Mouse (Mus musculus): ENCODE measurements around the gene Fpgs.

Fpgs gene

DNA sequence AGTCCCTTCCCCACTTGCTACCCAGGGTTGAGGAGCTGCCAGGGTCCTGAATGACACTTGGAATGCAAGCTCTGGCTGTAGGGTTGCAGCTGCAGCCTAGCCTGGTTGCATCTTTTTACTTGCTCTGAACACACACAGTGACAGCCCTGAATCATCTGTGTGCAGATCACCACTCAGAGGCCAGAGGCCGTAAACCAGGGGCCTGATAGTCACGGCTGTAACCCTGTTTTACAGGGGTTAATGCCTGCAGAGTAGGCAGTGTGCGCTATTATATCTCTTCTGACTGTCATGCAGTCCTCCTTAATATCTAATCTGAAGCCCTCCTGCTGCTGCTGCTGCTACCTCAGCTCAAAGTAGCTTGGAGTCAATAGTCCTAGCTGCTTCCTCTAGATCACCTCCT lies 34.1 kb downstream of the Fpgs start:
- no peak for DNase-seq (ENCODE audit: low spot score)

DNA sequence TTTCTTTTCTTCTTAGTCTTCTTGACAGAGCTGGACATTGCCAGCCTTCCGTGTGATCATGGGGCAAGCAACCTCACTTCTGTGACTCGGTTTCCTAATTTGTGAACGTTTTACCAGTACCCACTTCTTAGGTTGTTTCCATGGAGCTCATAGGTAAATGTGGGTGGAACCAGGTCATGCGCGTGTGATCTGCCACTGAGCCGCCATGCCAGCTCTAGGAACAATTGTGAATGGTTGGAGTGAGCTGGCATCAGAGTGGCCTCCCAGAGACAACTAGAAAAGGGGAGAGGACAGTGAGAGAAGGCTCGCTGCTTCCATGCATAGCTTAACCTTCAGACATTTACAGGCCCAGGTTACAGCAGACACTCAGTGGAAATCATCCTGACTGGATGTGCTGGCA lies 35.8 kb downstream of the Fpgs start:
- DNase-seq (ENCODE audit: low spot score): no peak

DNA sequence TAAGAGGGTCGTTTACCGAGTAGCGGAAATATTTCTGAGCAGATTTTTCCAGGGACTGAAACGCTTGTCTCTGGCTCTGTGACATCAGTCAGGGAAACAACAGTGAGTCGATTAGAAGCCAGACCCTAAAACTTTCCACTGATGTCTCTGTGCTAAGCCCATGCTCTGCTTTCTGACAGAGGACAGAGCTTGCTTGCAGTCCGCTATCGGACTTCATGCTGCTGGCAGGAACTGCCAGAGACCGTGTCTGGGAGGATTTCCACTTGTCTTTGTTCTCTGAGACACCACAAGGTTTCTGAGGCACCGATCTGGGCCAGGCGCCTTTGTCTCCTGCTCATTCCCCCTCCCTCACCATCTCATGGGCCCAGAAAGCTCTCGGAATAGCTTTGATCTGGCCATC lies 36.2 kb downstream of the Fpgs start:
- peak; percentile 50 for DNase-seq (ENCODE audit: low spot score)

DNA sequence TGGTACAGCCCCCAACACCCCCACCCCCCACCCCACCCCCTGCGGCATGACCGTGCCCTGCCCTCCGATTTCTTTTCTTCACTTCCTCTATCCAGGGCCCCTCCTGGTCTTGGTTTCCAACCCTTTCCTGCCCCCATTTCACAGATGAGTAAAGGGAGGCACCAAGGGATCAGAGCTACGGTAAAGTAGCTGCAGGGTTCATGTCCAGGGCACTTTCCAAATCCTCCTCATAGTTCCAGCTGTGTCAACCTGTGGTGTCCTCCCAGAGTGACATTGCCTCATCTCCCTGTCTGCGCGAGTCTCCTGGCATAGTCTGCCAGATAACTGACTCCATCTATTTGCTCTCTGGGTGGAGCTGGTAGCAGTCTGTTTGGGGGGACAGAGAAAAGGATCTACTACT lies 38.1 kb downstream of the Fpgs start:
- no peak for DNase-seq (ENCODE audit: low spot score)

DNA sequence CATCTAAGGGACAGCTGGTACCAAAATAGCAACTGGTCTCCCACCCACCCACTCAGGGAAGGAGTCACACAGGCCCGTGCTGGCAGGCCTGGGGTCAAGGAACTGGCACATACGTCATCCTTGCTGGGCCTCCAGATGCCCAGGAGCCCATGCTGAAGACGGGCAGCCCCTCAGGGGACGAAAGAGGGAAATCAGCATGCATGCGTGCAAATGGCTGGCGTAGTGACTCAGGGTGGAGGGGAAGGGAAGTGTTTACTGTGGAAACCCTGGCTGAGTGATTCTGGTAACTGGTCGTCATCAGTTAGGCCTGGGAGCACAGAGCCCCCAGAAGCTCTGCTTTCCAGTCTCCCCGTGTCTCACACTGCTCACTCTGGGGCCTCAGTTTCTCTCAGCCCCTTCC lies 38.6 kb downstream of the Fpgs start:
- DNase-seq (ENCODE audit: low spot score): no peak

DNA sequence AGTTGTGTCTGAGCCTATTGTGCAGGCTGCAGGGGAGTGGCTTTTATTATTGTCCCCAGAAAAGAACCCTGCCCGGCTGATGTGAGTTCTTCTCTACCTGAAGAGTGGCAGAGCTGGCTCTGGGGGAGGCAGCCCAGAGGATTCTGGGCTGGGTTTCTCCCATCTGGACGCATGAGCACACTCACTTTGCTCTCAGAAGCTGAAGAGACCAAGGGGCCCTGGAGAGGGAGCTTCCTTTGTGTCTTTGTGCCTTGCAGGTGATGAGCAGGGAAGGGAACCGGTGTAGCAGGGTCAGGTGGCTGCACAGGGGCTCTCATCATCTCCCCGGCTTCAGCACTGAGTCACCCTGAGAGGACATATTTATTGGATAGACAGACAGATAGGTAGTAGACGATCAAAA lies 41.7 kb downstream of the Fpgs start:
- DNase-seq (ENCODE audit: low spot score): no peak

DNA sequence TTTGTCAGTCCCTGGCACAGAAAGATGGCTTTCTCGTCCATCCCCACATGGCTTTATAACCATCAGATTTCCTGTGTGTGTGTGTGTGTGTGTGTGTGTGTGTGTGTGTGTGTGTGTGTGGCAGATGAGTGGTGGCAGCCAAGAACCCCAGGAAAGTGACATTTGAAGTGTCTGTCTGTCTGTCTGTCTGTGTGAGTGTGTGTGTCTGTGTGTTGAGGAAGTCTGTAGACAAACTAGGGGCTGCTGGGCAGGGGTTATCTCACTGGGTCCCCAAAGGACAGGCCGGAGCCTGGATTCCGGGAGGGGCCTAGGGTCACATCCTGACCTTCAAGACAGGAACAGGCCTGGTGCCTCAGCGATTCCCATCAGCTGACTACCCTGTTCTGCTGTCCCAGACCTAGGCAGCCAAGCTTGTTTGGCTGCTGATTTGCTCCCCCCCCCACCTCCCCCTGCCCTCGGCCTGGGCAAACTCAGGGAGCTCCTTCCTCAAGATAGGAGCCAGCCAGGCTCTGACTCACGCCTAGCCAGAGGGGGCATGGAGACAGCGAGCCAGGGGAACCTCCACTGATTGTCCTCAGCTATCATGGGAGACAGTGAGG lies 42.3 kb downstream of the Fpgs start:
- peak; percentile 35 for DNase-seq (ENCODE audit: low spot score)

DNA sequence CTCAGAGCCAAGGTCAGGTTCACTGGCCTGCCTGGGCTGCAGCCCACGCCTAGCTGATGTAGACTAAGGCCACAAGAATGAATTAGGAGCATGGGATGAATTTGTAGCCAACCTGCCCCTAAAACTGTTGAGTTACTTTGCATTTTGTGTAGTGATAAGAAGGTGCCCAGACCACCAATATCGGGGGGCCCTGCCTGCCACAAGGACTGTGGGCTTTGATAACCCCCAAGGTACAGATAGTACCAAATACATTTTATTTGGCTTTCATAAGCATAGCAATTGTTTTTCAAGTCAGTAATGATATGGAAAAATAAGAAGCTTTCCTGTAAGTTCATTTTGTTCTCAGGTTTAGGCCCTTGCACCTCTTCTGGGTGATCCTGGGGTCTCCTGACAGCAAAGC lies 45.1 kb downstream of the Fpgs start:
- DNase-seq (ENCODE audit: low spot score): no peak

DNA sequence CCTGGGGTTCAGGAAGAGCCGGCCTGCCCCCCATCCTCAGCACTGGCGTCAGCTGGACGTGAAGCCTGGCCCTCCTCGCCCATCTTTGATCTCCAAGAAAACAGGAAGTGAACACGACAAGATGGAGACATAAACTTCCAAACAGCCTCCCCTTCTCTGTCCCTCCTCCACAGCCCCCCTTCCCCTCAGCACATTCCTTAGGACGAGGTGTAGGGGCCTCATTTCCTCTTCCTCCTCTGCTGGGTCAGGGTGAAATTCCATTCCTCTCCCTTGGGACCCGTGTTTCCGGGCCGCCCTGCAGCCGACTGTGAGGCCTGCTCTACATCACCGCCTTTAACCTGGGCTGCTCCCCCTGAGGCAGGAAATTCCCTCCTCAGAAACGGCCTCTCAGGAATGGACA lies 48.1 kb downstream of the Fpgs start:
- peak; percentile 71 for DNase-seq (ENCODE audit: low spot score)

DNA sequence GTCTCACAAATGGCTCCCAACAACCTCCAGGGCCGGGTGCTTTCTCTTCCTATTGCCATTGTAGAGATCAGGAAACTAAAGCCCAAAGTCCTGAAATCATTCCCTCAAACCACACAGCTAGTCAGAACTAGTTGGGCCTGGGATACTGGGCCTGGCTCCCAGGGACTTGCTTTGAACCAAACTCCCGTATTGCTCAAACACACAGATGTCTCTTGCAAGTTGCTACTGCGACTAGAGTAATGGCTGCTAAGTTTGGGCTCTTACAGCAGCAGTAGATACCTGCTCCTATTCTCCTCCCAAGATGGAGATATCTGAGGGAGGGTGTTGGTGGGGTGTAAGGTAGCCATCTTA lies 48.6 kb downstream of the Fpgs start:
- no peak for DNase-seq (ENCODE audit: low spot score)

DNA sequence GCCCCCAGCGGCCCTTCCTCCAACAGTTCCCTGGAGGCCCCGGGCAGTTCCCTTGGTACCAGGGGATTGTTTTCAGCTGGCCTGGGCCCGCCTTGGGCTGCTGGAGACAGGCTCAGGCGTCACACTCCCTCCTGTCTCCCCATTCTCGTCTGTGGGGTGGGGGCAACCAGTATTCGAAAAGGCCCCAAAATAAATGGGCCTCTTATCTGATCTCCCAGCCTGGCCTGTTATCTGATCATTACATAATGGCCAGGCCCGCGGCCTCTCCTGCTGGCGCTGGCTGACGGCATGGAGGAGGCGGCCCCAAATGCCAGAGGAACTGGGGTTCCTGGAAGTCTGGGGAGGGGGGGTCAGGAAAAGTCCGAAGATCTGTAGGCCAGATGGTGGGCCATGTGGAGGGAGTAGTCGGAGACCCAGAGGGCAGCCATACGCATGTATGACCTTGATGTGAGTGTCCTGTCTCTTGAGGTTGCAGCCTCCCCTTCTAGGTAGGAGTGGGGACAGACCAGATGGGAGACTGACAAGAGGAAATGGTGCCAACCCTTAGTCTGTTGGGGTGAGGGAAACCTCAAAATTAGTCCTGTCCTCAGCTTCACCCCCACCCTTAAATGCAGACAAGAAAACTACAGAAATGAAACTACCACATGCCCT lies 49.1 kb downstream of the Fpgs start:
- DNase-seq (ENCODE audit: low spot score): no peak

DNA sequence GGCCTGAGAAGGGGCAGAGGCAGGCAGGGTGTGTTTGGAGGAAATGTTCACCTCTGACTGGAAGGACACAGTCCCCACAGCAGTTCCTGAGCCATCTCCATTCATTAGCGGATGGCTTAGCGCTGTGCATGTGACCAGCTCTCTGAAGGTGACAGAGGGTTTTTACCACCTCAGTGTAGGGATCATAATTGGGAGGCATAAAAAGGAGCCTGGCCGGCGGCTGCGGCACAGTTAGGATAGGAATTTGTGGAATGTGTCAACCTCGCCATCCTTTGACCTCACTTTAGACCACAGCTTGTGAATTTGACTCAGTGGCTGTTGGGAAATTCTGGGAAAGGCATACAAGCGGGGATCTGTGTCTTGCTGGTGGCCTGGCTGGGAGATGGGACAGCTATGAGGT lies 50.2 kb downstream of the Fpgs start:
- DNase-seq (ENCODE audit: low spot score): peak; percentile 53

DNA sequence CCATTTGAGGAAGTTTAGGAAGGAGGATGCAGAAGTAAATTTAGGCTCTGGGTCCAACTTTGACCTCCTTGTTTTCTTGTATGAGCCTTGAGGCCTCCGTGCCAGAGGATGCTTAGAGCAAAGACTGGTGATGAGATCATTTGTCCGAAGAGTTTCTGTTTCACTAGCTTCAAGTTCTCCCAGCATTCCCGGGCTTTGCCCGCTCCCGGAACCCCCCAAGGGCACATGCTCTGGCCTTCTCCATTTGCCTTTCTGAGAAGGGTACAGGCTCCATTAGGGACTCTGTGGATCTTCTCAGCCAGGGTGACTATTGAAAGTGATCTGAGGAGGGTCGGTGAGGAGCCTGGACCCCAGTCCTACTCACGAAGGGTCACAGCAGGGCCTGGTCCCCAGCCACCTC lies 56.6 kb downstream of the Fpgs start:
- DNase-seq (ENCODE audit: low spot score): no peak

DNA sequence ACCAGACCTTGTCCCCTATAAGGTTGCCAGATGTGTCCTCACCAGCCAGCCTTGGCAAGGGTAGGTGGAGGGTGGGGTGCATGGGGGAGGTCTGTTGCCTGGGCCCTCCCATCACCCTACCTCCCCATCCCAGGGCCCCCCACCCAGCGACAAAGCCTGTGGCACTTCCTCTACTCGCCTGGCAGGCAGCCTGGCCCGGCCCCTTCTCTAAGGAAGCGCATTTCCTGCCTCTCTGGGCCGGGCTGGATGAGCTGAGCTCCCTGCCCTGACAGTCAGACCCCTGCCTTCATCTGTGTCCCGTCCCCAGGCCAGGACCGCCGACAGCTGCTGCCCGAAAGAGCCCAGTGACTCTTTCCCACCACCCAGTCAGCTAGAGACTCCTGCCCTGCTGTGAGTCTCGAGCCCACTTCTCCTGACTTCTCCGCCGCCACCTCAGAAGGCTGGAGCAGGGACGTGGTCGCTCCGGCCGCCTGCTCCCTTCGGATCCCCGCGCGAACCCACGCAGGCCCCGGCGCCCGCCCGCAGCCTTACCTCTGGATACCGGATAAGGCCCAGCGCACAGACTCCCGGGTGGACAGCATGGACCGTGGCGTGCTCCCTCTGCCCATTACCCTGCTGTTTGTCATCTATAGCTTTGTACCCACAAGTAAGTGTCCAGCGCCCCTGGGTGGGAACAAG lies 57.4 kb downstream of the Fpgs start, which contains the start of gene Eng:
Eng (plus strand) TSS at position 217 of the 678 bp plus-strand sequence.
- no peak for DNase-seq (ENCODE audit: low spot score)

DNA sequence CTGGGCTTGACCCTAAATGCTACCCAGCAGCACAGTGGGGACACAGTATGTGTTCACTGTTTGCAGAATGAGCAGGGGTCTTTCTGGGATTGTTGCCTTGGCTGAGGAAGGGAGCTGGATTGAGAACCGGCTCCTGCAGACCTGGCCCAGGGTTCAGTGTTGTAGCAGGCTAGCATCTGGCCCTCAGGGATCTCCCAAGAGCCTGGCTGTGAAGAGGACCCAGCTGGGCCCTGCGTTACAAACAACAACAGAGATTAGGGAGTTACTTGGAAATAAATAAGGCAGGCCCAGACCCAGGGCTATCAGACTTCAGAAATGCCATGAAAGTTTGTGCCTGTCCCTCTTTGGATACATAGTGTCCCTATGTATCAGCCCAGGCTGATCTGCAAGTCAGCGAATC lies 58.3 kb downstream of the Fpgs start:
- DNase-seq (ENCODE audit: low spot score): no peak

DNA sequence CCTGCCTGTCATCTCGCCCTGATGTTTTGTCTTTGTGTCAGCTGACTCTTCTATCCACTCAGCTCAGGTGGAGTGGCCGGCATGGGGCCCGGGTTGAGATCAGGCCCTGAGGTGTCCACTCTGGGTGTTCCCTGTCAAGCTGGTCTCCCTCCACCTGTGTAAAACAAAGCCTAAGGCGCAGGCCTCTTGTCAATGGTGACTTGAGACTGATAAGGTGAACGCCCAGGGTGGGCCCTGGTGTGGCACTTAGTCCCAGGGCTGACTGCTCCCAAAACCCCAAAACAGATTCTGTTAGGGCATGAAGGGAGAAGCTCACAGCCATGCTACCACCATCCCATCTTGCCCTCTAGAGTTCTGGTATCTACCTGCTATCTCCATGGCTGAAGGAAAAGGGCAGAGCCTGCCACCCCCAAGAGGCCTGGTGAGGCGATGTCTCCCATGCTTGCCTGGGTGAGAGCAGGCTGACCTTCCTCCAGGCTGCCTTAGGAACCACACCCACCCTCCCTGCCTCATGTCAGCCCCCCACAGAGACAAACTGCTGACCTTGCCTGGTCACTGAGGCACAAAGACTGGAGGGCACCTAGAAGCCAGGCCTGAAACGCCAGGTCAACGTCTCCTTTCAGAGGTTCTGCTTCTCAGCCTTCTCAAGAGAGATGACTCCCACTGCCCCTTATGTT lies 59.0 kb downstream of the Fpgs start:
- no peak for DNase-seq (ENCODE audit: low spot score)

DNA sequence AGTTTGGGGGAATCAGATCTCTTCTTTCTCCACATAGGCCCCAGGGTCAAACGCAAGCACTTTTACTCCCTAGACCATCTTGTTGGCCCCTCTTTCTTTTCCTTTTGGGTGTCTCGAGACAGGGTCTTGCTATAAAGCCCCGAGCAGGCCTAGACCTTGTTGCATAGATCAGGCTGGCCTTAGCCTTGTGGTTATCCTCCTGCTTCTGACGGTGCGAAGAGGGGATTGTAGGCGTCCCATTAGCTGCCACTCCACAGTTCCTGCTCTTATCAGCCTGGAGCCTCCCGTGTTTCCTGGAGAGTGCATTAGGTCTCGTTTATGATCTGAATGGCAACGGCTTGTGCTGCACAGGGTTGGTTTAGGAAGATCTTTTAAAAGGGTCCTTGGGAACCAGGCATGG lies 59.9 kb downstream of the Fpgs start:
- no peak for DNase-seq (ENCODE audit: low spot score)

DNA sequence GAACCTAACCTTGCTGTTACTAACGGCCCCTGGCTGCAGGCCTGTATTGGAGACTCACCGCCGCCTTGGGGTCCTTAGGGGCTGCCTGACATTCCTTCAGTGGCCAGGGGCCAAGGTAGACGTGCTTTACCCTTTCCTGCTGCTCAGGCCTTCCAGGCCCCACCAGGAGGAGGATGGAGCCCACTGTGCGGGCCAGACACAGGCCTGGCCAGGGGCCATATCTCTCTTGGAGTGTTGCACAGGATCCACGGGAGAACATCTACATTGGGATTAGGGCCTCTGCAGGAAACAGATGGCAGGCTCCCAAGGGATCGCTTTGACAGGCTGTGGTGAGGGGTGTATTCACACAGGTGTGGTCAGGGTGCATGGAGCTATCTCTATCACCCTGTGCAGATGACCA lies 61.1 kb downstream of the Fpgs start:
- no peak for DNase-seq (ENCODE audit: low spot score)

DNA sequence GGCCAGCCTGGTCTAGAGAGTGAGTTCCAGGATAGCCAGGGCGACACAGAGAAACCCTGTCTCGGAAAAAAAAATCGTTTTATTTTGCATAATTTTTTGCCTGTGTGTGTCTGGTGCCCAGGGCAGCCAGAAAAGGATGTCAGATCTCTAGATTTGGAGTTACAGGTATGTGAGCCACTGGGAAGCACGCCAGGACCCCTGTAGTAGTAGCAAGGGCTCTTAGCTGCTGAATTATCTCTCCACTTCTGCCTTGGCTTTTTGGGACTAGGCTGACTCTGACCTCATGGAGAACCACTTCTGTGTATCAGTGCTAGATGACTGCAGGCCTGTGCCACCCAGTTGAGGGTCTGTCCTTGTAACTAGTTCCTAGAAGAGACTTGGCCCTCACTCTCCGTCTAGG lies 62.1 kb downstream of the Fpgs start:
- DNase-seq (ENCODE audit: low spot score): no peak

DNA sequence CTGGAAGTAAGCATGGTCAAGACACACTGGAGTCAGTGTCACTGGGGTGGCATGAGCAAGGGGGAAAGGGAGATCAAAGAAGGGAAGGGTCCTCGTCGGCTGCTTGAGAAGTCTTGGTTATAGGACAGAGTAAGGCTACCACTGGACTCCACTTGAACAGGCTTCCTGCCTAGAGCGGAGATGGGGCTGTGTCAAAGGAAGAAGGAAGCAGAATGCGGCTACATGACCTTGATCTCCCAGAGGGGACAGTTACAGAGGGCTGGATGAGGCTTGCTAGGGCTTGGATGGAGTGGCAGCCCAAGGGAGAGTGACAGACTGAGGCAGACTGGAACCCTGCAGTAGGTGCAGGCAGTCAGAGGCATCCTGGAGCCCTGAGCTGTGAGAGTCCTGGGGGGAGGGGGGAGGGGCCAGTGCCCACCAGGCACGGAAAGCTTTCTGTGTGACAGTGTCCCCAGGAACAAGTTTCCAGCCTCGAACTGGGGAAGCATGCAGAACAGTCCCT lies 63.3 kb downstream of the Fpgs start:
- DNase-seq (ENCODE audit: low spot score): no peak

DNA sequence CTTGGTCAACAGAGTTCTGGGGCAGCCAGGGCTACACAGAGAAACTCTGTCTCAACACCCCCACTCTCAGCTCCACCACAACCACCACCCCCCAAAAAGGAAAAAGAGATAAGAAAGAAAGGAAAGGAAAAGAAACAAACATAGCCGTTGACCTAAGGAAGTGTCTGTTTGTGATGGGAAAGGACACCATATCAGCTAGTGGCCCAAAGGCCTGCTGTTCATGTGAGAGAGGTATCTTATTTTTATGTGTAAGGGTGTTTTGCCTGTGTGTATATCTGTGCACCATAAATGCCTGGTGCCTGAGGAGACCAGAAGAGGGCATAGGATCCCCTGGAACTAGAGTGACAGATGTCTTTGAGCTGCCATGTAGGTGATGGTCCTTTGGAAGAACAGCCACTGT lies 64.3 kb downstream of the Fpgs start:
- DNase-seq (ENCODE audit: low spot score): no peak

DNA sequence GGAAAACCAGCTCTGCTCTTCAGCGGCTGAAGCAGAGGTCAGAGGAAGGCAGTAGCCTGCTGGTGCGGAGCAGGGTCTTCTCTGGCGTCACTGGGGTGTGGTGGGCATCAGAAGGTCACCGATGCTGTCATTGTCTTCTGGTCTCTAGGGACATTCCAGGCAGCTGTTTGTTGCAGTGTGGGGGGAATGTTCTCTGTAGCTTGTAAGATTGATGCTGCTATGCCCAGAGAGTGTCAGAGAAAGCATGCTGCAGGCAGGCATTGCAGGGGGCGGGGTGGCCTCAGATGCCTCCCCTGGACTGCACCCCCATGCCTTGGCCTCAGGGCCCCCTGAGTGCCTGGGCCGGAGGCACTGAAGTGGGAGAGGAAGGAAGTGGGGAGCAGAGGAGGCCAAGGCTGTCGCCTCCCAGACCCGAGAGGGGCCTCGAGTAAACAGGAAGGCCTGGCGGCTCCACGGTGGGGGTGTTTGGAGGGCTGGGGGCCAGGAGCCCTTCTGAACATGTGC lies 66.1 kb downstream of the Fpgs start:
- peak; percentile 57 for DNase-seq (ENCODE audit: low spot score)

DNA sequence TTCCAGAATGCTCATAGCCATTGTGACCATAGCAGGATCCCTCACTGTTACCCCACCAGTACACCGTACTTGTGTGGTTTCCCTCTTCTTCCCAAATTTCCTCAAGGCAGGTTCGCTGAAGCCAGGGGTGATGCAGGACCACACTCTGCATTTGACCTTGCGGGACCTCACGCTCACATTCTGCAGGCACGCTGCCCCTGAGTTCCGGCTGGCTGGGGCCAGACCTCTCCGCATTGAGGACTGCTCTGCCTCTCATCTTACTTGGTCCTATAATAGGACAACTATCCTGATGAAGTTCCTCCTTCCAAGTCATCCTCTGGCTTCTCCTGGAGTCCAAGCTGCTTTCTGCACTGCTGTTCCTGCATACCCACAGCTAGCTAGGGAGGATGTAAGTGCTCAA lies 67.3 kb downstream of the Fpgs start:
- no peak for DNase-seq (ENCODE audit: low spot score)

Data from embryo, embryonic 10.5 days (tissue).